Mouse (Mus musculus): Measurements from ENCODE around the gene Dmgdh. TPM values are rescaled to one million over a fixed set of nuclear protein-coding genes. Genes with fewer than 3 reads are reported as not detected.

The Dmgdh gene
- polyA plus RNA-seq, 1 experiment from 2014 or later, result 0.10 TPM

DNA sequence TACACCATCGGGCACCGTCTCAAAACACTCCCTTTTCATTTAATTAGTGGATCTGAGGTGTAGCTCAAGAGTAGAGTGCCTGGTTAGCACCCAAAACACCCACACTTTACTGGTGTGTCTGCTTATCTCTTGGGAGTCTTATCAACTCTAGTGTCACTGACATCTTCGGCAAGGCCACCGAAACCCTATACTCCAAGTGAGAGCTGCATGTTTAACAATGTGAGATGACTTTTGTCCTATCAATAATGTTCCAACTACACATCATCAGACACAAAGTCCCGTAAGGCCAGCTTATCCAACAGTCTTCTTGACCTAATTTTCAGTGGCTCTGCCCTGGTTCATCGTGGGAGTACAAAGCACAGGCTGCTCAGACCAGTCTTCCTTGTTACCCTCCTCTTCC lies 20.9 kb upstream of the Dmgdh start:
- H3K27ac ChIP-seq (ENCODE audit: low read depth, low read length), result no peak overlapping the region
- no peaks in the 10 kb centered on the region for H3K27me3 ChIP-seq (replicated peaks; ENCODE audit: control insufficient read depth, insufficient read depth, low read length)
- H3K9me3 ChIP-seq (replicated peaks; ENCODE audit: control insufficient read depth, low read length), result no peaks in the 10 kb centered on the region
- no peak overlapping the region for H3K4me2 ChIP-seq (ENCODE audit: low read length)
- no peak overlapping the region for H3K9ac ChIP-seq (ENCODE audit: low read length)
- no peak for DNase-seq (ENCODE audit: low spot score)
- no peaks in the 10 kb centered on the region for H3K4me1 ChIP-seq (ENCODE audit: control insufficient read depth, insufficient read depth, low read length)
- ATAC-seq, result no peak
- no peak overlapping the region for H3K4me3 ChIP-seq (ENCODE audit: low read depth, low read length)
- 94% methylated on average over 6 of the region's 6 CpGs for whole genome bisulfite sequencing
- no peaks in the 10 kb centered on the region for H3K36me3 ChIP-seq (ENCODE audit: control insufficient read depth, insufficient read depth, low read length)

- Histone ChIP-seq H3K27ac (ENCODE audit: low read depth, low read length) (no peak overlapping the region), H3K4me3 (ENCODE audit: low read depth, low read length) (no peak overlapping the region), H3K9me3 (replicated peaks; ENCODE audit: control insufficient read depth, low read length) (no peaks in the 10 kb centered on the region), H3K4me2 (ENCODE audit: low read length) (no peak overlapping the region), H3K4me1 (ENCODE audit: control insufficient read depth, insufficient read depth, low read length) (no peaks in the 10 kb centered on the region), H3K27me3 (replicated peaks; ENCODE audit: control insufficient read depth, insufficient read depth, low read length) (no peaks in the 10 kb centered on the region), H3K9ac (ENCODE audit: low read length) (no peak overlapping the region), H3K36me3 (ENCODE audit: control insufficient read depth, insufficient read depth, low read length) (no peaks in the 10 kb centered on the region)
- ATAC-seq (no peak), DNase-seq (ENCODE audit: low spot score) (no peak)
- 77% methylated on average over 5 of the region's 5 CpGs for WGBS
Measured at GRCm38 (mm10) chr13:93657941-93658340, 16.3 kb upstream of the Dmgdh start.

- H3K9ac ChIP-seq (ENCODE audit: low read length), result no peak overlapping the region
- 84% methylated on average over 4 of the region's 4 CpGs for WGBS
- H3K9me3 ChIP-seq (replicated peaks; ENCODE audit: control insufficient read depth, low read length), result no peaks in the 10 kb centered on the region
- no peak overlapping the region for H3K4me3 ChIP-seq (ENCODE audit: low read depth, low read length)
- H3K27me3 ChIP-seq (replicated peaks; ENCODE audit: control insufficient read depth, insufficient read depth, low read length), result no peaks in the 10 kb centered on the region
- H3K27ac ChIP-seq (ENCODE audit: low read depth, low read length), result no peak overlapping the region
- DNase-seq (ENCODE audit: low spot score) (no peak), ATAC-seq (no peak)
- H3K4me1 ChIP-seq (ENCODE audit: control insufficient read depth, insufficient read depth, low read length), result no peaks in the 10 kb centered on the region
- no peaks in the 10 kb centered on the region for H3K36me3 ChIP-seq (ENCODE audit: control insufficient read depth, insufficient read depth, low read length)
- H3K4me2 ChIP-seq (ENCODE audit: low read length), result no peak overlapping the region
Measured at GRCm38 (mm10) chr13:93667586-93667985, 6.6 kb upstream of the Dmgdh start.

- H3K9ac ChIP-seq (ENCODE audit: low read length), result no peak overlapping the region
- no peaks in the 10 kb centered on the region for H3K9me3 ChIP-seq (replicated peaks; ENCODE audit: control insufficient read depth, low read length)
- no peaks in the 10 kb centered on the region for H3K36me3 ChIP-seq (ENCODE audit: control insufficient read depth, insufficient read depth, low read length)
- H3K4me2 ChIP-seq (ENCODE audit: low read length), result no peak overlapping the region
- no peaks in the 10 kb centered on the region for H3K4me1 ChIP-seq (ENCODE audit: control insufficient read depth, insufficient read depth, low read length)
- DNase-seq (ENCODE audit: low spot score) (no peak), ATAC-seq (no peak)
- H3K4me3 ChIP-seq (ENCODE audit: low read depth, low read length), result no peak overlapping the region
- no peak overlapping the region for H3K27ac ChIP-seq (ENCODE audit: low read depth, low read length)
- 91% methylated on average over 4 of the region's 4 CpGs for WGBS
- 0 out of 2 replicates have a peak, but pooled peaks cover 9% of the 10 kb centered on the region for H3K27me3 ChIP-seq (replicated peaks; ENCODE audit: control insufficient read depth, insufficient read depth, low read length)
Measured at GRCm38 (mm10) chr13:93672371-93672770, 1.9 kb upstream of the Dmgdh start.

DNA sequence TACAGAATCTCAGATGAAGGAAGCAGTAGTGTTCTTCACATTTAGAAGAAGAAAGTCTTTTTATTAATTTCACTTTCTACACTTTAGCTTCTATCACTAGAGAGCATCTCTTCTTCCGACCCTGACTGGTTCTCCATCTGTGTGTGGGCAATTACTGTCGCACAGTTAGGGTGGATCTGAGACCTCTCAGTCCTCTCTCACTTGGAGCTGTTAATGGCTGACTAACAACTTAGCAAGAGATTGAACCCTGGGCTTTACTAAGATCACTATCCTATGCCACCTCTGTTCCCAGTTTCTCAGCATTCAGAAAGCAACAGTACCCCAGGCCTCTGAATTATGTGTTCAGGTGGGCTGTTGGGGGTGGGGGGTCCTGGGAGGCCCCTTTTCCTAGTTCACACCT lies 937 bp upstream of the Dmgdh start:
- no peak for DNase-seq (ENCODE audit: low spot score)

DNA sequence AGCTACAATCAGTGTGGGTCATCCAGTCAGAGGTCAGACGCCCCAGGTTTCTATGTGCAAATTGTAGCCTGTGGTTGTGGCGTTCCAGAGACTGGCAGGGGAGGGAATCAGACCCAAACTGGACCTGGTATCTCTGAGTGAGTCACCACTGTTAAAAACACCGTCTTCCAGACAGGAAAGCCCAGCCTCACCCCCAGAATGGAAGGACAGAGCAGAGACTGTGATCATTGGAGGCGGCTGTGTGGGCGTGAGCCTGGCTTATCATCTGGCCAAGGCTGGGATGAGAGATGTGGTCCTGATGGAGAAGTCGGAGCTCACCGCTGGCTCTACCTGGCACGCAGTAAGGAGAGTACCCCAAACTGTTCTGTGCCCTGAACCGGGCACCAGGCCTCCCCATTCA lies 2.6 kb downstream of the Dmgdh start:
- H3K36me3 ChIP-seq (ENCODE audit: control insufficient read depth, insufficient read depth, low read length), result no peaks in the 10 kb centered on the region
- no peak for DNase-seq (ENCODE audit: low spot score)
- no peak overlapping the region for H3K4me3 ChIP-seq (ENCODE audit: low read depth, low read length)
- H3K9ac ChIP-seq (ENCODE audit: low read length), result no peak overlapping the region
- H3K9me3 ChIP-seq (replicated peaks; ENCODE audit: control insufficient read depth, low read length), result no peaks in the 10 kb centered on the region
- no peak overlapping the region for H3K27ac ChIP-seq (ENCODE audit: low read depth, low read length)
- H3K4me1 ChIP-seq (ENCODE audit: control insufficient read depth, insufficient read depth, low read length), result no peaks in the 10 kb centered on the region
- 83% methylated on average over 9 of the region's 9 CpGs for WGBS
- ATAC-seq, result no peak
- H3K27me3 ChIP-seq (replicated peaks; ENCODE audit: control insufficient read depth, insufficient read depth, low read length), result 0 out of 2 replicates have a peak, but pooled peaks cover 9% of the 10 kb centered on the region
- no peak overlapping the region for H3K4me2 ChIP-seq (ENCODE audit: low read length)

More for the DNA sequence above, 937 bp upstream of the Dmgdh start:
- Histone ChIP-seq H3K4me3 (ENCODE audit: low read depth, low read length) (no peak overlapping the region), H3K27ac (ENCODE audit: low read depth, low read length) (no peak overlapping the region), H3K27me3 (replicated peaks; ENCODE audit: control insufficient read depth, insufficient read depth, low read length) (0 out of 2 replicates have a peak, but pooled peaks cover 9% of the 10 kb centered on the region), H3K9me3 (replicated peaks; ENCODE audit: control insufficient read depth, low read length) (no peaks in the 10 kb centered on the region), H3K36me3 (ENCODE audit: control insufficient read depth, insufficient read depth, low read length) (no peaks in the 10 kb centered on the region), H3K9ac (ENCODE audit: low read length) (no peak overlapping the region), H3K4me1 (ENCODE audit: control insufficient read depth, insufficient read depth, low read length) (no peaks in the 10 kb centered on the region), H3K4me2 (ENCODE audit: low read length) (no peak overlapping the region)
- no peak for ATAC-seq
- WGBS, result 78% methylated on average over 2 of the region's 2 CpGs

DNA sequence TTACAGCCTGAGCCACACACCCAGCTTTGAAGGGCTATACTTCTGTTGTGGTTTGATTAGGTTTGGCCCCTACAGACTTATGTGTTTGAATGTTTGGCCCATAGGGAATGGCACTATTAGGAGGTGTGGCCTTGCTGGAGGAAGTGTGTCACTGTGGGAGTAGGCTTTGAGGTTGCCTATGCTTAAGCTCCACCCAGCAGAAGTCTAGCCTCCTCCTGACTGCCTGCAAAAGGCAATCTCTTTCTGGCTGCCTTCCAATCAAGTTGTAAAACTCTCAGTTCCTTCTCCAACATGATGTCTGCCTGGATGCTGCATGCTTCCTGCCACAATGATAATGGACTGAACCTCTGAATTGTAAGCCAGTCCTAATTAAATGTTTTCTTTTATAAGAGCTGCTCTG lies 9.1 kb downstream of the Dmgdh start:
- Histone ChIP-seq H3K4me3 (ENCODE audit: low read depth, low read length) (no peak overlapping the region), H3K4me1 (ENCODE audit: control insufficient read depth, insufficient read depth, low read length) (no peaks in the 10 kb centered on the region), H3K4me2 (ENCODE audit: low read length) (no peak overlapping the region), H3K27me3 (replicated peaks; ENCODE audit: control insufficient read depth, insufficient read depth, low read length) (no peaks in the 10 kb centered on the region), H3K9me3 (replicated peaks; ENCODE audit: control insufficient read depth, low read length) (no peaks in the 10 kb centered on the region), H3K27ac (ENCODE audit: low read depth, low read length) (no peak overlapping the region), H3K36me3 (ENCODE audit: control insufficient read depth, insufficient read depth, low read length) (no peaks in the 10 kb centered on the region), H3K9ac (ENCODE audit: low read length) (no peak overlapping the region)
- ATAC-seq (no peak; the same call in 1 of the 2 replicates), DNase-seq (ENCODE audit: low spot score) (peak; percentile 38)

DNA sequence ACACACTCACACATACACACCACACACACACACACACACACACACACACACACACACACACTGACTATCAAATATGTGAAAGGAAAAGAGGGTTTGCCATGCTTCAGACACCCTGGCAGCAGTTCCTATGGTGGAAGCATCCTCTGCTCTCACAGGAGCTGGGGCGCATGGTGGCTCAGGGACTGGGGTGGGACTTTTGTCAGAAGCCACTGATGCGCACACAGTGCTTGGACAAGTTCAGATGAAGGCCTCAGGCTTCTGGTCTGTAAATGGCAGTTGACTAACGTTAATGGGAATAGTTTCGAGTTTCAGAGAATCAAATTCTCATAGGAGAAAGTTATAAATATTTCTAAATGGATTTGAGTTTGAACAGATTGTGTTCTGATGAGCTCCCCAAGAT lies 11.0 kb downstream of the Dmgdh start:
- H3K4me1 ChIP-seq (ENCODE audit: control insufficient read depth, insufficient read depth, low read length), result no peaks in the 10 kb centered on the region
- DNase-seq (ENCODE audit: low spot score) (no peak), ATAC-seq (no peak)
- H3K4me2 ChIP-seq (ENCODE audit: low read length), result no peak overlapping the region
- H3K9me3 ChIP-seq (replicated peaks; ENCODE audit: control insufficient read depth, low read length), result no peaks in the 10 kb centered on the region
- no peak overlapping the region for H3K27ac ChIP-seq (ENCODE audit: low read depth, low read length)
- H3K27me3 ChIP-seq (replicated peaks; ENCODE audit: control insufficient read depth, insufficient read depth, low read length), result no peaks in the 10 kb centered on the region
- no peak overlapping the region for H3K4me3 ChIP-seq (ENCODE audit: low read depth, low read length)
- no peak overlapping the region for H3K9ac ChIP-seq (ENCODE audit: low read length)
- 69% methylated on average over 4 of the region's 4 CpGs for WGBS
- no peaks in the 10 kb centered on the region for H3K36me3 ChIP-seq (ENCODE audit: control insufficient read depth, insufficient read depth, low read length)

GRCm38 (mm10) chr13:93687321-93687720 lies 13.1 kb downstream of the Dmgdh start:
- no peak overlapping the region for H3K4me3 ChIP-seq (ENCODE audit: low read depth, low read length)
- no peak overlapping the region for H3K4me2 ChIP-seq (ENCODE audit: low read length)
- H3K9ac ChIP-seq (ENCODE audit: low read length), result no peak overlapping the region
- ATAC-seq (no peak), DNase-seq (ENCODE audit: low spot score) (peak; percentile 11)
- no peaks in the 10 kb centered on the region for H3K36me3 ChIP-seq (ENCODE audit: control insufficient read depth, insufficient read depth, low read length)
- no peaks in the 10 kb centered on the region for H3K4me1 ChIP-seq (ENCODE audit: control insufficient read depth, insufficient read depth, low read length)
- H3K27me3 ChIP-seq (replicated peaks; ENCODE audit: control insufficient read depth, insufficient read depth, low read length), result no peaks in the 10 kb centered on the region
- no peaks in the 10 kb centered on the region for H3K9me3 ChIP-seq (replicated peaks; ENCODE audit: control insufficient read depth, low read length)
- no peak overlapping the region for H3K27ac ChIP-seq (ENCODE audit: low read depth, low read length)
- 18% methylated on average over 5 of the region's 5 CpGs for WGBS
